Mouse (Mus musculus): ENCODE measurements around the gene Fbn1.

The Fbn1 gene

GRCm38 (mm10) chr2:125325125-125325855 lies 182.5 kb downstream of the Fbn1 start:
- DNase-seq, result no peak

DNA sequence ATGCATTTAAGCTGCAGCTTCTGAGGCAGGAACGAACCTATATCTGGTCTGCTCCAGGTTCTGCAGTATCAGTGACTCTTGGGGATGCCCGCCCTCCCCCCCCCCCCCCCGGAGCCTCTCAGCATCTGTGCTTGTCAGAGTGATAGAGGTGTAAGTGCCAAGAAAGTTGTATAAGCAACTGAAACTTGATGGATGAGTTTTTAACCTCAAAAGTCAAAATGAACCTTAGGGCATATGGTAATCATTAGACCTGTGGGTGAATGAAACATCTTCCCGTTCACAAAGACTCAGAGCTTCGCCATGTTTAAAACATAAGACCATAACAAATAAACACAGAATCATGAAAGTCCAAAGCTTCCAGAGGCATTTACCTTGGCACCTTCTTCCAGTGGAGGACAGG lies 183.3 kb downstream of the Fbn1 start:
- no peak for DNase-seq

DNA sequence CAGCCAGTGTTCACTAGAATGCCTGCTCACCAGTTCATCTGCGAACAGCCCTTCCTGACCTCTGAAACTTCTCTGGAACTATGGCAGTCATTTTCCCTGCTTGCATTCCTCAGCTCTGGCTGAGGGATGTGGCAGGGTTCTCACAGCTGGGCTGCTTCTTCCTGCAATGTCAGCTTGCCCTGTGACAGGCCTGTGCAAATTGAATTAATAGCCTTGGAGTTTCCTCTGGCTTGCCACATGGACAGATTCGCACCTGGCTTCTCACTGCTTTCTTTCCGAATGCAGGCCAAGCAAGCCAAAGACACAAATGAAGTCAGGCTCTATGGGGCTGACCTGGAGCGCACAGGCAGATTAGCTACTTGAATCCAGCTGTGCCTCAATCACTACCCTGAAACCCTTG lies 184.4 kb downstream of the Fbn1 start:
- no peak for DNase-seq

DNA sequence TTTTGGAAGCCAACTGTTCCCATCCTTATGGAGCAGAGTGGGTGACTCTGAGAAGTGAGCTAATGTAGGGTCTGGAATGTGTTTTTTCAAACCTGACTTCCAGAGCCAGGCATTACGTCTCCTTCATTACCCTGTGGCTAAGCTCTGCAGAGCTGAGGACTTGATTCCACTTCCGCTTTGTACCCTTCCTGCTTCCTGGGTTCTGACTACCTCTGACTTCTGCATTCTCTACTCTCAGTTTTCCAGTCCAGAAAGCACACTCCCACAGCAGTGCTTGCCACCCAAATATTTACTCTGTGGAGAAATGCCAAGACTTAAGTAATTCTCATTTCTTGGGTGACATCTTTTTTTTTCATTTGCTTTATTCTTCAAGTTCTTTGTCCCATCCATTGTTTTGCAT lies 185.2 kb downstream of the Fbn1 start:
- DNase-seq, result no peak

DNA sequence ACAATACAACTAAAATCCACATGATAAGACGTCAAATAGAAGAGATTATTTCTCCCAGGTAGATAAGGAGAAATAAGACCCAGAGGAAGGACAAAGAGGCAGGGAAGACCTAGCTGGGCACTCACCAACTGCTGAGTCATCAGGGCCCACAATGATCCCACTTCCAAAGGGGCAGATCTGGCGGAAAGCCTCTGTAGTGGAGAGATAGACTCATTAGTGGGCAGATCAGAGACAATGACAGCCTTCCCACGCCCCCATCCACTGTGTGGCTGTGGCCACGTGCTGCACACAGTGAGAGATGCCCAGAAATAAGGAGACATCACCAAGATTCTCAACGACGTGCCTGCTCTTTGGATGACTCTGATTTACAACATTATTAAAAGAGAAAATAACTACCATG lies 186.7 kb downstream of the Fbn1 start:
- no peak for DNase-seq

- no peak for DNase-seq
These were observed 188.1 kb downstream of the Fbn1 start for GRCm38 (mm10) chr2:125319651-125320050.

DNA sequence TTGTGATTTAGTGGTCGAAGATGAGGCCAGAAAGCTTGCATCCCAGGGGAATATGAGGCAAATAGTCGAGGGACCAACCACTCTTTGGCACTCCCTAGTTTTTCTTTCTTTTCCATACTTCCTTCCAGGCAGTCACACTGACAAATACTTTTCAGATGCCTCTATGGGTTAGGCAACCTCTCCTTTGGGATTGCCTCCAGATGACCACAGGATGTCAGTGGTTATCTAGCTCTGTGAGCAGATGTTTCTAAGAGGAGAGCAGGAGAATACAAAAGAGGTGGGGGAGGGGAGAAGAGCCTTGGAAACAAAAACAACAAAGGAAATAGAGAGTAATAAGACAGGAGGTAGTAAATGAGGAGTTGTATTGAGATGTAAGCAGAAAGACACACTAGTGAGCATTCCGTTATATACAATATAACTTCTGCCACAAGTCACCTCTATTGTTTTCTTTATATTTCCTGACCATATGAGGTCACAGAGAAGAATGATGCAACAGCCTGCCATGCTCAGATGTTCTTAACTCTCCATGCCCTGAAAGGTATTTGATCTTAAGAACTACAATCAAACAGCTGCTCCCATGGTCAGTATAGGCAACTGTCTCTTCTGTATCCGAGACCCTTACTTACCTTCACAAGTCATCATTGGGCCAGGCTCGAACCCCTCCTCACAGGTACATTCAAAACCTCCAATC lies 189.3 kb downstream of the Fbn1 start:
- no peak for DNase-seq

- no peak for DNase-seq
These were observed 192.6 kb downstream of the Fbn1 start for GRCm38 (mm10) chr2:125315203-125315602.

GRCm38 (mm10) chr2:125314169-125314925 lies 193.4 kb downstream of the Fbn1 start:
- DNase-seq, result no peak

DNA sequence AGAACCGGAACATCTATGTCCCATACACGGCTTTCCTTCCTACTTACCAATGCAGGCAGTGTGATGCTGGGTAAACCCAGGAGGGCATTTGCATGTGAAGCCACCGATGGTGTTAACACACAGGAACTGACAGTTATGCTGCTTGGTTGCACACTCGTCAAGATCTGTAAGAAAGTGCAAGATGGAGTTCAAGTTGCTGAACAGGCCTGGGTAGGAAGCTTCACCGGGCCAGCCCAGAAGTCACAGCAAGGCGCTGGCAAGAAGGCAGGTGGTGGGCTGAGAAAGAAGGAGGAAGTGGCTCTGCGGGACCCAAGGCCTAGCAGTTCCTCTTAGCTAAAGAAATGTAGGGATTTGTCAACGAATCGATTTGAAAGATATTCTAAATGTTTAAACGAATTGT lies 198.1 kb downstream of the Fbn1 start:
- no peak for DNase-seq

- no peak for DNase-seq
These were observed 202.1 kb downstream of the Fbn1 start for GRCm38 (mm10) chr2:125305671-125306070.

GRCm38 (mm10) chr2:125304746-125305145 lies 203.0 kb downstream of the Fbn1 start:
- no peak for DNase-seq

DNA sequence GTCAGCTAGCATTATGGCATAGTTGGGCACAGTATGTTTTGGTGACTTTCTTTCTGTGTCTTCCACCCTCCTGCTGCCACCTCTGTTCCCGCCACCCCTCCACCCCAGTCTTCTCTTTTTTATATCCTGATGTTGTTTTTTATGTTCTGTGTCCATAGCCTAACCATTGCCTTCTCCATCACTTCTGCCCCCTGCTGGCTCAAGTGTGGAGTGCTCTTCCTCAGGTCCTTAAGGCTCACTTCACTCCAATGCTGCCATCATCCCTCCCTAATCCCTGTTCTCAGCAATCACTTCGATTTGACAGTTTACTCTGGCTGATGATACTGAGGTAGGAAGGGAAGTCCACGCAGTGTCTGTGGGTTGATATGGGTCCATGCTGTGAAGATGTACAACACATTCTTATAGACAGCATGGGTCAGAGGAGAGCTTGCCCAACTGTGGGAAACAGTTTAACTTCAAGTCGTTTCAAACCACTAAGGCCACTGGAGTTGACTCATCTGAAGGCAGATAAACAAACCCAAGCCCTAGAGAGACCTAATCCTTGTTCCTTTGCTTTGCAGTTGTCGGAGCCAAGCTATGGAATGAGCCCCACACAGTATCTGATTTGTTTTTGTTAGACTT lies 203.9 kb downstream of the Fbn1 start:
- no peak for DNase-seq

GRCm38 (mm10) chr2:125302625-125302924 lies 205.2 kb downstream of the Fbn1 start:
- no peak for DNase-seq

GRCm38 (mm10) chr2:125301877-125302624 lies 205.7 kb downstream of the Fbn1 start:
- no peak for DNase-seq

- DNase-seq, result no peak
These were observed 209.0 kb downstream of the Fbn1 start for GRCm38 (mm10) chr2:125298841-125299240.

- DNase-seq, result no peak
These were observed 212.3 kb downstream of the Fbn1 start for GRCm38 (mm10) chr2:125295526-125295925.

GRCm38 (mm10) chr2:125293969-125294491 lies 213.8 kb downstream of the Fbn1 start:
- no peak for DNase-seq

DNA sequence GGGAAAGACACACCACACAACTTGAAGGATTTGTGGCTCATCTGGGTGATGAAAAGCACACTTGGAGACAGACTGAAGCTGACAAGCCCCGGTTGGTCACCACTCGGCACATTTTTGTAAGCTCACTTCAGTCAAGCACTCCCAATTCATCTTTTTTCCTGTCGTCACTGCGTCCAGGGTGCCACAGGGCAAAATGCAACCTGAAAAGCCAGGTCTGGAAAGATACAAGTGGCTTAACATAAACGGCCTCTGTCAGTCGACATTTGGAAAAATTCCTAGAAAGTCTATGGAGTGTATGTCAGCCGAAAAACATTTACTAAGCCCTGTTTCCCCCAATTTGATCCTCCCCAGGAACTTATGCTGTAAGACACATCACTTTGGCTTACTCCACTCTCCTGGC lies 215.2 kb downstream of the Fbn1 start:
- no peak for DNase-seq

DNA sequence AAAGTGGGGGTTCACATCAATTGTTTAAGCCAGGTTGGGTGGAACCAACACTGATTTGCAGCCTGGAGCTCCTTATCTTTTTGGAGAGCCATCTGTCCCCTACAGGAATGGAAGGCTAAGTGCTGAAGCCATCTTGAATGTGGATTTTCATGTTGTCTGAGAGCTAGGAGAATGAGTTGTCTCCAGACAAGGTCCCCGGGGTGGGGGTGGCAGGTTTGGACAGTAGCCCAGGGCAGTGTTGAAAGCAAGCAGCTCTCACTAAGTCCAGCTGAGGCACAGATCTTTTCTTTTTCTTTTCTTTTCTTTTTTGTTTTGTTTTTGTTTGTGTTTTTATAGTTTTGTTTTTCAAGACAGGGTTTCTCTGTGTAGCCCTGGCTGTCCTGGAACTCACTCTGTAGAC lies 216.7 kb downstream of the Fbn1 start:
- DNase-seq, result no peak

DNA sequence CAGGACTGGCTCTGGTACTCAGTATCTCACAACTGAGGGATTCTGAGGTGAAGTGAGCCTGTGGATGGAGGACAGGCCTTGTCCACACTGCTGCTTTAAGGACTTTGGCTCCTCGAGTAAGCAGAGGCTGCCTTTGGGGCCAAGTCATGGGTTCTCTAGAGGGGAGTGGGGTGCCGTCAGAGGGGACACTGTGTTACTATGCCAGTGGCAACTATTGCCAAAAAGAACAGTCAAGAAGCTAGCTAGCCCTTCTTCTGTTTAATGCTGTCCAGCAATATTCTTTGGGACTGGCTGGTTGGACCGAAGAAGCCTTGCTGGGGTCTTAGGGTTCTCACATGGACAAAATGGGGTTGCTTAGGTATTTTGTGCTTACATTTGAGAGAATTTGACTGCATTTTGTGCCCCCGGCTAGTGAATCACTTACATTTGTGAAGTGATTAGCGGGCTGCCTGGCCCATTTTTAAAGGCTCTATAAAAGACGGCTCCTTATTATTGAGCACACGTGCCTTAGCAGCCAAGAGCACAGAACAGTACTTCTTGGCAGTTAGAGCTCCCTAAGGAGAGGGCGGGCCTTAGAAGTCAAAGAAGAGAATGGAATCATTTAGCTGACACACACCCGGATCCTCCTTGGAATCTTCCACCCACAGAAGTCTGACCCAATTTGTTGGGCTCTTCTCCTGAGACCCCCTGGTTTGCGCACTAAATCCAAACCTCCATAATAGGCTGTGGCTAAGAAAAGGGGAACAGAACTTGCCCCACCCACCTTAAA lies 217.4 kb downstream of the Fbn1 start:
- no peak for DNase-seq

GRCm38 (mm10) chr2:125285777-125286176 lies 222.0 kb downstream of the Fbn1 start:
- no peak for DNase-seq
